Mouse (Mus musculus) urinary bladder, postnatal 14 days (tissue): ENCODE measurements around the gene Gm17018.

Experiments
- DNase-seq: peaks from one replicate; pipeline ENCODE4 v3.0.0; 2021; ENCODE audit warnings: low spot score

Gene Gm17018

DNA sequence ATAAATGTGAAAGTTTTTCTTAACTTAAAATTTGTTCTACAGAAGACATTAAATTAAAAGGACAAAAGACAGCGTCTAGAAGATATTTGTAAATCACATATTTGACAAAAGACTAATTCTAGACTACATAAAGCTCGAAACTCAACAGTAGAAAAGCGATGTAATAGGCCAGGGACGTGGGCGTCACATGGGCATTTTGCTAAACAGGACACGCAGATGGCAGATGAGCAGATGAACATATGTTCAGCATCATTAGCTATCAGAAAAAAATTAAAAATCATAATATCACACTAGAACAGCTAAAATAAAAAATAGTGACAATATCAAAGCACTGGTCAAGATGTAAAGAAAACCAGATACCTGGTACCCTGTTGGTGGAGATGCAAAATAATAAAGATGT lies 29.3 kb downstream of the Gm17018 start:
- no peak for DNase-seq

DNA sequence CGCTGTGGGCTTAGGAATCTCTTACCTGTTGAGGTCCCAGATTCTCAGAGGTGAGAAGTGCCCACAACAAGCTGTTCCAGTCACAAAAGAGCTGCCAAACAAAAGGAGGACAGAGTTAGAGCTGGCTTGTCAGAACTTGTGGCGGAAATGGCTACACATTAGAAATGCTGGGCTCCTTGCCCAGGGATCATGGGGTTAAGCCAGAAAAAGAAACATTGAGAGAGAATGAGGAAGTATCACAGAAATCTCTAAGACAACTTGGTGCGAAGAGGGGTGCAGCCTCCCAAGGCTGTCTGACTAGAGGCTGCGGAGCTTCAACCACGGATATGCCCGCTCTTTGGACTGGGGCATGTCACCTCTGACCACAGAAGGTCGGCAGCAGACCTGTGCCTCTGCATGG lies 31.3 kb downstream of the Gm17018 start:
- DNase-seq: peak; percentile 83

DNA sequence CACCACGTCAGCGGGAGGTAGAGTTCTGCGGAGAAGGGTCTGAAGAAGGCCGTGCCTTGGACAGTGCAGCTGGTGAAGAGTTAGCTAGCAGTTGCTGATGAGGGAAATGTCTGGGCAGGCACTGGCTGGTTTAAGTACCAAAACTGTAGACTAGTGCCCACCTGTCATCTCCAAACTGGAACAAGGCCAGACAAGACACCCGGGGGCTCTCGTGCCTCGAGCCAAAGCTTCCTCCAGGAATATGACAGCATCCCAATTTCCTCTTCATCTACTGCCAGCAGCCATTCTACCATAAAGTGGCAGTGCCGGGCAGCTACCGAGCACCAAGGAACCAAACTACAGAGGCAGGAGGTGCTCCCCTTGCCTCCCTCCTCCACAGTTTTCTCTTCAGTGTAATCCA lies 32.5 kb downstream of the Gm17018 start:
- no peak for DNase-seq

DNA sequence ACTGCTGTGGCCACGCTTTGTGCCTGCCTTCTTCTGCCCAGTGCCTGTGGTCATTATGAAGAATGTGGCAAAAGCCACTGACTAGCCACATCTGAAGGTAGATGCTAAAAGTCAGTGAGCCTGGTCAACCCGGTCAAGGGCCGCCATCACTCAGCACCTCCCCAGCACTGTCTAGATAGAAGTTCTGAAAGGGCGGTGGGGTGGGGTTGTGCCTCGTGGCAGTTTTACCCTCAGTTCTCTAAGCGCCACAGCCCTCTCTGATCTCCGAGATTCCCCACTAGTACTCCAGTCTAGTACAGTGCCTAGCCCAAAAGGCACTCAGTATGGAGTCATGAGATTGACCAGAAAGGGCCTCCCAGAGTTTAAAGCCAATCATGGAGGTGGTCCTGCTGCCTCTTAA lies 33.7 kb downstream of the Gm17018 start:
- no peak for DNase-seq

DNA sequence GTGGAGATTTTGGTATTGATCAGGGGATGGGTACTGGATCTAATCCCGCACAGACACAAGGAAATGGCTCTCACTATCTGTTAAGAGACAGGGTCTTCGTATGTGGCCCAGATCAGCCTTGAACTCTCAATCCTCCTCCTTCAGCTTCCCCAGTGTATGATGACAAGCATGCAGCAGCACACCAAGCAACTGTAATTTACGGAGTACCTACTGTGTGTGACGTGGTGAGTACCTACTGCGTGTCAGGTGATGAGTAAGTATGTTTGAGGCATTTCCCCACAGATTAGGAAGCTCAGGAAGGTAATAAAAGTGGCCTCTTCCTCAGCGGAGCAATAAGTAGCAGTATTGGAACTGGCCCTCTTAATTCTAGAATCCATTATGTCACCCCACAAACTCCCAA lies 35.1 kb downstream of the Gm17018 start:
- no peak for DNase-seq

DNA sequence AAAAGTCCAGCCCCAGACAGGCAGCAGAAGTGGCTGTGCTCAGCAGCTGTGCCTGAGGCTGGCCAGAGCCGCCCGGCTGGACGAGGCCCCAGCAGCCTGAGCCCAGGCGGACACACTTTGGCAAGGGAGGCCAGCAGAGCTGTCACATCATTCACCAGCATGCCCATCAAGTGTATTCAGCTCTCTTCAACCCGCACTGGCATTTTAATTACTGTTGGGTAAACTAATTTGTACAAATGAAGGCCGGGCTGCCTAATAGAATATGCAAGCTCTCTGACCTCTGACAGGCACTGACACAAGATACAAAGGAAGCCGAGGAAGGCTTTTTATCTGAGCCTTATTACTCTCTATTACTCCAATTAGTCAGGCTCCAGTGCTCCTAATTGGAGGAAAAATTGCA lies 35.6 kb downstream of the Gm17018 start:
- no peak for DNase-seq

DNA sequence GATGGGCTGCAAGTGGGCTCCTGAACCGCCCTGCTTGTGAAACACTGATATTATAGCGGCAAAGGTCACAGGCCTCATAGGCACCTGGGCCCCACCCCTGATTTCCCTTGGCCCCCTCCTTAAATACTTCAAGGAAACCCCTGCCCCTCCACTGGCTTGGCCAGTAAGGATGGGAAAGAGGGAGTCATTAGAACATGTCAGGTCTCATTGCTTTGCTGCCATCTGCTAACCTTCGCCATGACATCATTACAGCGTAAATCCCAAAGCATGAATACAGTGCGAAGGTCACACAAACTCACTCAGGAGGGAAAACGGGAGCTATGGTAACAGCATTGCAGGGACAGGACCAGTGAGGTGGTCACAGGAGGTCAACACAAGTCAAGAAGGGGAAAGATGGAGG lies 36.0 kb downstream of the Gm17018 start:
- DNase-seq: no peak

DNA sequence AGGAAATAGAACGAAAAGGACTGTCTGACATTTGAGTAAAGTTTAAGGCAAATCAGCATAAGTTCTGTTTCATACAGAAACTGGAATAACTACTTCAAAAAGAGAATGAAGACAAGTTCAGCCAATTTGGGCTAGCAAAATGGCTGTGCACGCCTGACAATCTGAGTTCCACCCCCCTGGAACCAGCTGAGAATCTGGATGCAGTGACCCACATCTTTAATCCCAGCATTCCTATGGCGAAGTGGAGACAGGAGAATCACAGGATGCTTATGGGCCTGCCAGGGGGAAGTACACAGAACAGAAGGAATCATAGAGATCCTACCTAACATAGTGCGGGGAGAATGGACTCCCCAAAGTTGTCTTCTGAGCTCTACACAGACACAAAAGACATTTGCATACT lies 36.7 kb downstream of the Gm17018 start:
- DNase-seq: no peak

DNA sequence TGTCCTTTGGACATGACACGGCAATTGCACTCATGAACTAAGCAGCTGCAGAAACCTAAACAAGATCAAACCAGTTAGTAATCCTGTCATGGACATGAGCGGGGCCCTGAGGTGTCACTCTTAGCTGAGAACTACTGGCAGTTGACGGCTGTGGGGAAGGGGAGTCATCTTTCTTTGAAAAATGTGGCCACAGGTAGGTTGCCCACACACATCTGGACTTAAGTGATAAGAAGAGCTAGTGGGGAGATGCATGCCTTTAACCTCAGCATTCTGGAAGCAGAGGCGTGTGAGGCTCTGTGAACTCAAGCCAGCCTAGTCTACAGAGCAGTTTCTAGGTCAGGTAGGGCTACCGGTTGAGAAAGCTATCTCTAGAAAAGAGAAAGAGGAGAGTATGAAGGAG lies 42.2 kb downstream of the Gm17018 start:
- DNase-seq: no peak

DNA sequence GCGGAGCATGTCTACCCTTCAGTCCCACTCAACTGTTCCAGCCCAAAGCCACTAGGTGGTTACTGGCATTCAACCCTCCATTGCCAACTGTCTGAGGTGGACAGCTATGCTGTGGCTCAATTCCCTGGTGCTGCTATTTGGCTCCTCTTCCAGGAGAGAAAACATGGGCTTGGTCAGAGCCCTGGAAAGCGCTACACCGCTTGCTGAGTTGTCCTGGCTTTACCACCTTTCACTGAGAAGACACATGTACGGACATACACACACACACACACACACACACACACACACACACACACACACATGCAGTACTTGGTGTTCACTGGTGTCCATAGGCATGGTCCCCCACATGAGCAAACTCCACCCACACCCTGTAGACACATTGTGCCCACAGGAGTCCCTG lies 46.3 kb downstream of the Gm17018 start:
- DNase-seq: no peak

DNA sequence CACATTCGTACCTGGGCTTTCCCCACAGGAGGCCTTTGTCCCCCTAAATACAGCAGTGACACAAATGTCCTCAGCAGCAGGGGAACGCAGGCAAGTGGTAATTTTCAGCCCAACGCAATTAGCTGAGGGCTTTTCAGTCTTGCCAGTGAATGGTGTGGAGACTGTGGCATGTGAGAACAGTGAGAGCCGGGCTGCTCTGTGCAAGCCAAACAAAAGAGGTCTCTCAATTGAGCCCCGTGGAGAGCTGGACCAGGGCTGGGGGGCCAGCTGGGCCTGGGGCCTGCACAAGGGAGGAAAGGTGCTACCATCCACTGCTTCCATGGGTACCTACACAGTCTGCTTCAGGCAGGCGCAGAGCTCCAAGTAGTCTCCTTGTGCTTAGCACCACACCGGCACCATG lies 47.1 kb downstream of the Gm17018 start:
- DNase-seq: no peak

DNA sequence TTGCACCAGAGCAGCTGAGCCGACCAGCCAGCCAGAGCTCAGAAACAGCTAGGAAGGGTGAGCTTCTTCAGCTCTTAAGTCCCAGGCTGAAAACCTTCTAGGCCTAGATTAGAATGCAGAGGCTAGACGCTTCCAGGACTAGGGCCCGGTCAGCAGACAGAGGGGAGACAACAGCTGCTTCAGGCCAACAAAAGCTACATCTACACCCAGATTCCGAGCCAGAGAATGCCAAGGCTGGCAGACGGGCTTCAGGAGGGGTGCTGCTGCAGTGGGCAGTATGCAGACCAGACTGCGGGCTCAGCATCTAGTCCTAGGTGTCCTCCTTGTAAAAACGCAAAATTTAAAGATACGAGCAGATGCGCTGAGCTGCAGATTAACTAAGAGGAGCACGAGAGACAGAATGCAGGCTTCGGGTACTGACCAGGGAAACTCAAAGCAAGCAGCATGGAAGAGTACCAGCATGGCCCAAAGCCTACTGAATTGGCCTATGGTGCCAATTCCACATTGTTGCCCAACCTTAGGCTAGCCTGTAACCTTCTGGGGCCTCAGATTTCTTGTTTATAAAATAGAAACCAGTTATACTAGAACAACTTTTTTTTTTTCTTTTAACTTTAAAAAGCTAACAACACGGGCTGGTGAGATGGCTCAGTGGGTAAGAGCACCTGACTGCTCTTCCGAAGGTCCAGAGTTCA lies 48.4 kb downstream of the Gm17018 start:
- no peak for DNase-seq

DNA sequence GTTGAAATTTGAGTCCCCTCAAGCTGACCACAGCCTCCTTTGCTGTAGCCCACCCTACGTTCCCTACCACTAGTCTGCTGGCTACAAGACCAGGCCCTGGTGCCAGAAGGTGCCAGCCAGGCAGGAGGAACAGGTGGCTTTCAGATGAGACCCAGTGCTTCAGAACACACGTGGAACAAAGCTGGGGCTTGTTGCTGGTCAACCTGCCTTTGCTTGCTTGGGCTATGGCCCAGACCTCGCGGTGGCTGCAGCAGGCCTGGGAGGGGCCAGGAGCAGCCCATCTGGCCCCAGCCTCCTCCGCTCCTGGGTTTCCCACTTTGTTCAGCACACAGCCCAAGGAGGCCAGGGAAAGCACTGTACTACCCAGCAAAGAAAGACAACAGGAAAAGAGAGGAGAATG lies 50.4 kb downstream of the Gm17018 start:
- no peak for DNase-seq

DNA sequence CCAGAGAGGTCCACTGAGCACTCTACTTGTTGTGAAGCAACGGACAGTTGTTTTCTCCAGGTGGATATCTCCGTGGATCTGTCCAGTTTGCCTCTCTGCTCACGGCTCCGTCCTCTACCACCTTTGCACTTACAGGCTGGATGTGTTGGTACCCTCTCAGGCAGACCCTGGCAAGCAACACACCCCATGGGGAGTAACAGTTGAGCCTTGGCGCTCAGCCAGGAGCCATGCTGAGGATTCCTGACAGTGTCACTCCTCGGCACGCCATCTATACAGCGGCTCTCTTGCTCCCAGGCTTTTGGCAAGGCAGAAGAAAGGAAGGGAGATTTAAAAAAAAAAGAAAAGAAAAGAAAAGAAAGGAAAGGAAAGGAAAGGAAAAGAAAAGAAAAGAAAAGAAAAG lies 54.0 kb downstream of the Gm17018 start:
- no peak for DNase-seq

DNA sequence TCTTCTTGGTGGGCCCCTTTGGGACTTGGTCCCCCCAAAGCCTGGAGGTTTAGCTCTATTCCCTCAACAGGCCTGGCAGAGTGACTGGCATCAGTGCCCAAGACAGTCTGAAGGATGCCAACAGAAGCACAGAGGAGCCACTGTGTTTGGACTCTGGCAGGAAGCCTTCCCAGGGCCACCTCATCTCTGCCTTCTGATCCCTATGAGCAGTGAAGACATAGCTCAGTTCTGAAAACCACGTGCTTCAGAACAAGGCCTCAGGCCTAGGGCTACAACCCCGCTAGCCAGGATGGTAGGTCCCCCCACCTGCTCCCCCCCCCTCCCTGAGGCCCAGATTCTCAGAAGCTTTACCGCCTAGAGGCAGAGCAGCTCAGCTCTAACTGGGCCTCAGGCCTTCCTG lies 54.5 kb downstream of the Gm17018 start:
- DNase-seq: no peak

DNA sequence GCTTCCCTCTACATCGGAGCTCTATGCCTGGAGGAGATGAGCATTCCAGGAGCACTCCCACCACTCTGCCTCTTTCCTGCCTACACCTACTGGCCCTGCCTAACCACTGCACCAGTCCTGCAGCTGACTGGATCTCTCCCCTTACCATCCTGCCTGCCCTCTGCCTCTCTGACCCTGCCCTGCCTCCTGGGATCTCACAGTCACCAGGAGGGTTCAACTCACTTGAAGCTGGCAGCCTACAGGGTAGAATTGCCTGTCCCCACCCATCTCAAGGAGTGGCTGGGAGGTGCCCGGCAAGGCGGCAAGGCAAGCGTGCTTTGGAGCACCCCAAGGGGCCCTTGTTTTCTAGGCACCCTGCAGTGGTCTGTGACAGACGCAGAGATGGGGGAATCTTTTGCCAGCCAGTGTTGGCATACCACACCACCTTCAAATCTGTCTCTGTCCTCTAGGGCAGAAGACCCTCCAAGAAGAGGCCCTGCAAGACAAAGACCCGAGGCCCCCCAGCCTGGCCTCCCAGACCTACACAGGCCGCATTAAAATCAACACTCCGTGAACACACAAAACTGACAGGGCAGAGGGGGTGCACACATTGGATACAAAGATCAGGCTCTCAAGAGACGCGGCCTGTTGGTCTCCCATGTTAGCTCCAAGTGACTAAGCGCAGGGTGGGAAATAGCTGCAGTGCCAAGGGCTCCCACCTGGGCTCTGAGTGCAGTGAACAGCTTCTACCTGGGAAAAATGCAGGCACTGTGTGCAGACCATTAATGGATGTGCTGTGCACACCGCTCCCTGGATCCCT lies 55.2 kb downstream of the Gm17018 start:
- no peak for DNase-seq

DNA sequence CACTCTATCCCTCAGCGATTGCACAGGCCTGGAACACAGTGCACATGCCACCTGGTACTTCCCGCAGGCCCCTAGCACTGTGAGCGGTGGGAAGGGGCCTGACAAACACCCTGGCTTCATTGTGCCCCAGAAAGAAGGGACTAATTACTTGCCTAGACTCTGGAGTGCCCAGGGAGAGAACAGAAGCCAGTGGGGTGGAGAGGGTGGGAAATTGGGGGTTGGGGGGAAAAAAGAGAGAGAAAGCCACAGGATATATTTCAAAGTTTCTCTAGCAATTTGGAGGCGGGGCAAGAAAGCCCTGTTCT lies 55.8 kb downstream of the Gm17018 start:
- DNase-seq: no peak

DNA sequence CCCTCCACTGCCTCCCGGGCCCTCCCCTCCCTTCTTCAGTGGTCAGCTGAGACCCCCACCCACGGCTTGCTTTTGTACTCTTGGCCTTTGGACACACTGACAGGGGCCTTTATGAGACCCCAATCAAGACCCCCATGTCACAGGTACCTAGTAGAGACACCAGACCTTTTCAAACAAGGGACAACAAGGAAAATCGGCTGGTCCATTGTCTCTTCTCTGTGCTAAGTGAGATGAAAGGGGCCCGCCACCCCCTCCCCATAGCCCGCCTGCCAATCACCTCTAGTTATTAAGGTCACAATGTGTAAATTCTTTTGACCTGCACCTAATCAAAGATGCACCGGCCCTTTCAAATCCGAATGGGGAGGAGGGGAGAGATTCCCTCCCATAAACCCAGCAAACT lies 56.3 kb downstream of the Gm17018 start:
- DNase-seq: no peak

DNA sequence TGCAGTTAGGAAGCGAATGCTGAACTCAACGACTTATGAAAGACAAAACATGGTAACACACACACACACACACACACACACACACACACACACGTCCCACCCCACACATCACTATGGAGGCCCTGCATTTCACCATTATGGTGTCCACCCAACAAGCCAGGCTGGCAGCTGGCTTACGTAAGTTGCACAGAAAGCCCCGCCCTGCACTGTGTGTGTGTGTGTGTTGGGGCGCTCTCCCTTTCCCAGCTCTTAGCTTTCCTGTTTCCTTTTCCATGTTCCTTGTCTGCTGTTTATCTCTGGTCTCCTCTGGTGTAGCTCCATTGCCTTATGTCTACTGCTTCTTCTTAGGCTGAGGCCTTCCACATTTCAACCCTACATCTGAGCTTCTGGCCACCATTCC lies 57.8 kb downstream of the Gm17018 start:
- no peak for DNase-seq

DNA sequence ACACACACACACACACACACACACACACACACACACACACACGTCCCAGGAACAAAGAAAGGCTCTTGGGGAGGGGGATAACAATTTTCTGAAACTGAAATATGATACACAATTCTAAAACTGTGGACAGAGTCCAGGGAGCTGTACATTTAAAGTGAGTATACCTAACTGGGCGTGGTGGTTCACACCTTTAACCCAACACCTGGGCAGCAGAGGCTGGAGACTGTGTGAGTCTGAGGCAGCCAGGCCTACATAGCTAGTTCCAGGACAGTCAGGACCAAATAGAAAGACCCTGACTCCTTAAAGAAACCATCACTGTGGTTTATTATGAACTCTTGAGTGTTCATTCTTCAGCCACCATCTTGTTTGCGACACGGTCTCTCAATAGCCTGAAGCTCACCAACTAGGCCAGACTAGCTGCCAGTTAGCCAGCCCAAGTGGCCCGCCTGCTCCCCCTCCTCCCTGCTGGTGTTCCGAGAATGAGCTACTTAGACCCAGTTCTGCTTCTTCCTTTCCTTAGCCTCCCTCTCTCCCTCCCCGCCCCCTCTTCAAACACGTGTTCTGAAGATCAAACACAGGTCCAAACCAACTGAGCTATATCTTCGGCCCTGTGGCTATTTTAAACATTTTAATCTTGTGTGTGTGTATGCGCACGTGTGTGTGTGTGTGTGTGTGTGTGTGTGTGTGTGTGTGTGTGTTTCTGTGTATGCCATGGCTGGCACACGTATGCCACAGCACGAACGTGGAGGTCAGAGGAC lies 59.5 kb downstream of the Gm17018 start:
- no peak for DNase-seq

DNA sequence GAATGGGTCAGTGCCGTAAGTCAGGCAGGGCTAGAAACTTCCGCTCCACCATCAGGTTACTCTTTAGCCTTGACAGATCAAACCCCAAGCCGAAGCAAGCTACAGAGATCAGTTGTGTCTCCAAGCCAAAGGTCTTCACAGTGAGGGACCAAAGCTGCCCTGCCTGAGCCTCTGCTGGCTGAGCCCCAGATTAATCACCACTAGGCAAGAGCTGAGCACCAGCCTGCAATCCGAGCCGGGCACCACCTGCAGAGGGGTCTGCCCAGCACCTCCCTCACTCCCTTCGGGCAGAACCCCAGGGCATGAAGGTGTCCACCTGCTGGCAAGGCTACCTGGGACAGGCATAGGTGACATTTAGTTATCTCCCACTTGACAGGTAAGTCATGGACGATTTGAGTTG lies 60.6 kb downstream of the Gm17018 start:
- no peak for DNase-seq

DNA sequence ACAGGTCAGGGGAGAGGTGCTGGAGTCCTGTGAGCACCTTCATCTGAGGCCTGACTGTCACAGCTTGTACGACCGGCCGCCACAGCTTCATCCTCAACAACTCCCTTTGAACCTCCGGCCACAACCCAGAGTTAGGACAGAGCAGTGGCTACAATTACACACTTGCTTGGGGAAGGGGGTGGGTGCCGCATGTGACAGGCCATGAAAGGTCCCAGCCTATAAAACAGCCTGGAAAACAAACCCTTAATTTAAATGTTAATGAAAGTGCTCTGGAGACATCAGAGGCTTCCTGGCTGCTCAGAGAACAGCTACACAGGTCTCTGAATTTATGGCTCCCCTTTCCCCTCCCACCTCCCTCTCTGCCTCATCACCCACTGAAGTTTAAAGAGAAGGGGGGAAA lies 61.7 kb downstream of the Gm17018 start:
- DNase-seq: no peak

DNA sequence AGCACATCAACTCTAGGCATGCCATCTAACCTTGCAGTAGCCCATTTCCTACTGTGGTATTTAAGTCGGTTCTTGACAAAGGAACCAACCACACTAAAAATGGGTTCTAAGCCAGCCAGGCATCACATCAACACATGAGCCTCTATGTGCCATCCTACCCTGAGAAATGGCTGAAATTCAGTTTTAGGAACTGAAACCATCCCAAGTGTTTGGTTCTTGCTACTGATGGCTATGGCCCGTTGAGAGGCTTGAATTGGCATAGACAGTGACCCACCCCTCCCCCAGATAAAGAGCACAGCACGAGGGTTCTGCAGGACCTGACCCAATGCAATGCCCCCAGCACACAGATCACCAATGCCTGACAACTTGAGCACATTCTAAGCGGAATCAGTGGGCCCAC lies 63.3 kb downstream of the Gm17018 start:
- DNase-seq: no peak
